Mouse (Mus musculus): ENCODE data around the gene Leng9. TPM values are rescaled to one million over a fixed set of nuclear protein-coding genes. Genes with fewer than 3 reads are reported as not detected.

Leng9 gene
- total and polyA plus RNA-seq, 2 experiments from 2014 or later, result 4.2 to 4.4 TPM

DNA sequence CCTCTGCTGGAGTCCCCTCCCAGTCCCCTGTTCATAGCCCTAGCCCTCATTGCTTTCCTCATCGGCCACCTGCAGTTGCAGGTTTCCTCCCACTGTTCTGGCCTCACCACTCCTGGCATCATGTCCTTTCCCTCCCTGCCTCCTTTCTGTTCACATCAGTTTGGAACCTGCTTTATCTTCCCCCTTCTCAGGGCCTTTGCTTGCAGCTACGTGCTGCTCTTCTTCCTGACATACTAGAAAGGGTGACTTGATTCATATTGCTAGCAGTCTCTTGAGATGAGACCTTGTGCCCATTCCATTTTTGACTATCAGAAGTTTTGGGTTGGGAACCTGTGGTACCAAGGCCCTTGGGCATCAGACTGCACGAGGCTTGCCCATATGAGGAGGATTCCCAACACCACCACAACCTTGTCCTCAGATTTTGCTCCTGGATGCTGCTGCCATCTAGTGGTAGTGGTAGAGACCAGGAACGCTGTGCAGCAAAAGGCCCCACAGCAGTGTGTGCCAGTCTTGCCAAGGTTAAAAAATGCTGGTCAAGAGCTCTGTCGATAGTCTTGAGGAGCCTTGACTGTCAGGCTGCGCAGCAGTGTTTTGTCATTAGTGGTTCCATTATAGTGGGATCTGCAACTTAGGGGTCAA lies 4.5 kb downstream of the Leng9 start:
- H3K4me2 ChIP-seq (ENCODE audit: low read depth, low read length), result no peak overlapping the region
- peaks cover 68% of the 10 kb centered on the region for H3K36me3 ChIP-seq (ENCODE audit: insufficient read depth, low read length)
- H3K4me1 ChIP-seq (ENCODE audit: insufficient read depth, low read length), result peaks cover 10% of the 10 kb centered on the region; the same call in 1 of the 2 replicates
- peak; percentile 60 for DNase-seq (ENCODE audit: low spot score)
- 68% methylated on average over 6 of the region's 6 CpGs for WGBS
- H3K9ac ChIP-seq (replicated peaks; ENCODE audit: low read length), result no peak overlapping the region
- H3K9me3 ChIP-seq (ENCODE audit: low read length), result no peaks in the 10 kb centered on the region
- no peak for ATAC-seq
- peak; percentile 79 for TF ChIP-seq CTCF (IDR thresholded peaks at IDR 0.05; ENCODE audit: low read depth)
- H3K27ac ChIP-seq, result no peak overlapping the region
- H3K27me3 ChIP-seq (ENCODE audit: insufficient read depth, low read length), result no peaks in the 10 kb centered on the region
- H3K4me3 ChIP-seq (ENCODE audit: low read length), result no peak overlapping the region

DNA sequence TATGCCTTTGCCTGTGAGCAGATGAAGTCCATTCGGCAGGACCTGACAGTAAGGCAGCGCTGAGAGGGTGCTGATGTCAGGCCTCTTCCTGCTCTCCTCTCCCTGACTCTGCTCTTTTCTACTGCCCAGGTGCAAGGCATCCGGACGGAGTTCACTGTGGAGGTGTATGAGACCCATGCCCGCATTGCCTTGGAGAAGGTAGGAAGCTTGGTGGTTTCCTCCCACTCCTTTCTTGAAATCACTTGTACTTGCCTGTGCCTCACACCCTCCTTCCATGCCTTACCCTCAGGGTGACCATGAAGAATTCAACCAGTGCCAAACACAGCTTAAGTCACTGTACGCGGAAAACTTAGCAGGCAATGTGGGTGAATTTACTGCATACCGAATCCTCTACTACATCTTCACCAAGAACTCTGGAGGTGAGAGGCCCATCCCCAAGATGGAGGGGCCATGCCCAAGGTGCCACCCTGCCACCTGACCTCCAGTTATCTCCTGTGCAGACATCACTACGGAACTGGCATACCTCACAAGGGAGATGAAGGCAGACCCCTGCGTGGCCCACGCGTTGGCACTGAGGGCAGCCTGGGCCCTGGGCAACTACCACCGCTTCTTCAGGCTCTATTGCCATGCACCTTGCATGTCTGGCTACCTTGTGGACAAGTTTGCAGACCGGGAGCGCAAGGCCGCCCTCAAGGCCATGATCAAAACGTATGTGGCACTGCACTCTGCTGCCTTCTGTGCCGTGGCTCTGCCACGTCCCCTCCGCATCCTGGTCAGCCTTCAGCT lies 5.2 kb downstream of the Leng9 start:
- no peak overlapping the region for H3K9ac ChIP-seq (replicated peaks; ENCODE audit: low read length)
- TF ChIP-seq CTCF (IDR thresholded peaks at IDR 0.05; ENCODE audit: low read depth), result no peak
- H3K9me3 ChIP-seq (ENCODE audit: low read length), result no peaks in the 10 kb centered on the region
- no peak overlapping the region for H3K27ac ChIP-seq
- no peak overlapping the region for H3K4me3 ChIP-seq (ENCODE audit: low read length)
- DNase-seq (ENCODE audit: low spot score) (no peak), ATAC-seq (no peak)
- H3K36me3 ChIP-seq (ENCODE audit: insufficient read depth, low read length), result peaks cover 75% of the 10 kb centered on the region
- H3K27me3 ChIP-seq (ENCODE audit: insufficient read depth, low read length), result no peaks in the 10 kb centered on the region
- no peak overlapping the region for H3K4me2 ChIP-seq (ENCODE audit: low read depth, low read length)
- 94% methylated on average over 20 of the region's 20 CpGs for WGBS
- 0 out of 2 replicates have a peak, but pooled peaks cover 8% of the 10 kb centered on the region for H3K4me1 ChIP-seq (ENCODE audit: insufficient read depth, low read length)

DNA sequence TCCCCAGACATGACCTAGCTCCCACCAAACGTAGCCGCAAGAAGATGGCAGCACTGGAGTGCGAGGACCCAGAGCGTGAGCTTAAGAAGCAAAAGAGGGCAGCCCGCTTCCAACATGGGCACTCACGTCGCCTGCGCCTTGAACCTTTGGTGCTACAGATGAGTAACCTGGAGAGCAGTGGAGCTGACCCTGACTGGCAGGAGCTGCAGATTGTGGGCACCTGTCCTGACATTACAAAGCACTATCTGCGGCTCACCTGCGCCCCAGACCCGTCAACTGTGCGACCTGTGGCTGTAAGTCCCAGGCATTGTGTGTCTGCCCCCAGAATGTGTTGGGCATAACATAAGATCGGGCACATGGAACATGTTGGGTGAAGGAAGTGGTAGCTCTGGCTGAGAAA lies 6.1 kb downstream of the Leng9 start:
- 97% methylated on average over 13 of the region's 13 CpGs for WGBS
- no peak for TF ChIP-seq CTCF (IDR thresholded peaks at IDR 0.05; ENCODE audit: low read depth)

DNA sequence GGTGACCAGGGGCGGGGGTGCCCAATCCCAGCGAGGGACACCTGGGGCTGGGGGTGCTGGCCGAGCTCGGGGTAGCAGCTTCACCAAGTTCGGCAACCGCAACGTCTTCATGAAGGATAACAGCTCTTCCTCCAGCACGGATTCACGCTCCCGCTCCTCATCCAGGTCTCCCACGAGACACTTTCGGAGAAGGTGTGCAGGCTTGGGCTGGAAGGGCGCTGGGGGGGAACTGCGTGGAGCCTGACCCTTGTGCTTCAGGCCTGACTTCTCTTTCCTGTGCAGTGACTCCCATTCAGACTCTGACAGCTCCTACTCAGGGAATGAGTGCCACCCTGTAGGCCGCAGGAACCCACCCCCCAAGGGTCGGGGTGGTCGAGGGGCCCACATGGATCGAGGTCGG lies 6.7 kb downstream of the Leng9 start:
- ATAC-seq (no peak), DNase-seq (ENCODE audit: low spot score) (no peak)
- no peak overlapping the region for H3K27ac ChIP-seq
- H3K9ac ChIP-seq (replicated peaks; ENCODE audit: low read length), result no peak overlapping the region
- no peak overlapping the region for H3K4me3 ChIP-seq (ENCODE audit: low read length)
- TF ChIP-seq CTCF (IDR thresholded peaks at IDR 0.05; ENCODE audit: low read depth), result no peak
- WGBS, result 94% methylated on average over 19 of the region's 19 CpGs
- H3K4me1 ChIP-seq (ENCODE audit: insufficient read depth, low read length), result 0 out of 2 replicates have a peak, but pooled peaks cover 5% of the 10 kb centered on the region
- no peaks in the 10 kb centered on the region for H3K9me3 ChIP-seq (ENCODE audit: low read length)
- H3K4me2 ChIP-seq (ENCODE audit: low read depth, low read length), result no peak overlapping the region
- peaks cover 85% of the 10 kb centered on the region for H3K36me3 ChIP-seq (ENCODE audit: insufficient read depth, low read length)
- no peaks in the 10 kb centered on the region for H3K27me3 ChIP-seq (ENCODE audit: insufficient read depth, low read length)

More for the DNA sequence above, 6.1 kb downstream of the Leng9 start:
- ATAC-seq (no peak), DNase-seq (ENCODE audit: low spot score) (no peak)
- H3K9ac ChIP-seq (replicated peaks; ENCODE audit: low read length), result no peak overlapping the region
- H3K36me3 ChIP-seq (ENCODE audit: insufficient read depth, low read length), result peaks cover 85% of the 10 kb centered on the region
- no peak overlapping the region for H3K4me3 ChIP-seq (ENCODE audit: low read length)
- H3K27me3 ChIP-seq (ENCODE audit: insufficient read depth, low read length), result no peaks in the 10 kb centered on the region
- H3K4me2 ChIP-seq (ENCODE audit: low read depth, low read length), result no peak overlapping the region
- no peak overlapping the region for H3K27ac ChIP-seq
- no peaks in the 10 kb centered on the region for H3K9me3 ChIP-seq (ENCODE audit: low read length)
- H3K4me1 ChIP-seq (ENCODE audit: insufficient read depth, low read length), result 0 out of 2 replicates have a peak, but pooled peaks cover 8% of the 10 kb centered on the region

DNA sequence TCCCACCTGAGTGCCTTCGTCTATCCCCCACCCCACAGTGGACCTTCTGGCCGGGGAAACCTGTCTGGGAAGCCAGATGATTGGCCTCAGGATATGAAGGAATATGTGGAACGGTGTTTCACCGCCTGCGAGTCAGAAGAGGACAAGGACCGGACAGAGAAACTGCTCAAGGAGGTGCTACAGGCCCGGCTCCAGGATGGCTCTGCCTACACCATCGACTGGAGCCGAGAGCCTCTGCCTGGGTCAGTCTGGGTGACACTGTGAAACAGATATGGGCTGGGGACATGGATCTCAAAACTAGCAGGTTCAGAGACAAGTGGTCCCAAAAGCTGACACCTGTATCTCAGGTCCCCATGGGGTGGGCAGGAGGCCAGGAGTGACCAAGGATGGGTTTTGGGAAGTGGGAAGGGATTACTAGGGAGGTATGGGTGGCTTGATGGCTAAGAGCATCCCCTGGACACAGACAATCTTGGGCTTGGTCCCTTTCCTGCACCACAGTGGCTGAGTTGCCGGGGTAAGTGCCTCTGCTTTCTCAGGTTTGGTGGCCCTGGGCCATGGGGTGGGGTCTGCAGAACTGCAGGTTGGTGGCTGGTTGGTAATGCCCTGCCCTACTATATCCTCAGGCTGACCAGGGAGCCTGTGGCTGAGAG lies 7.3 kb downstream of the Leng9 start:
- Histone ChIP-seq H3K9ac (replicated peaks; ENCODE audit: low read length) (no peak overlapping the region), H3K4me3 (ENCODE audit: low read length) (no peak overlapping the region), H3K9me3 (ENCODE audit: low read length) (no peaks in the 10 kb centered on the region), H3K4me2 (ENCODE audit: low read depth, low read length) (no peak overlapping the region), H3K36me3 (ENCODE audit: insufficient read depth, low read length) (peaks cover 85% of the 10 kb centered on the region), H3K27ac (no peak overlapping the region), H3K27me3 (ENCODE audit: insufficient read depth, low read length) (no peaks in the 10 kb centered on the region), H3K4me1 (ENCODE audit: insufficient read depth, low read length) (peaks cover 4% of the 10 kb centered on the region; the same call in 1 of the 2 replicates)
- ATAC-seq (no peak), DNase-seq (ENCODE audit: low spot score) (no peak)
- TF ChIP-seq CTCF (IDR thresholded peaks at IDR 0.05; ENCODE audit: low read depth), result no peak
- WGBS, result 93% methylated on average over 10 of the region's 10 CpGs

DNA sequence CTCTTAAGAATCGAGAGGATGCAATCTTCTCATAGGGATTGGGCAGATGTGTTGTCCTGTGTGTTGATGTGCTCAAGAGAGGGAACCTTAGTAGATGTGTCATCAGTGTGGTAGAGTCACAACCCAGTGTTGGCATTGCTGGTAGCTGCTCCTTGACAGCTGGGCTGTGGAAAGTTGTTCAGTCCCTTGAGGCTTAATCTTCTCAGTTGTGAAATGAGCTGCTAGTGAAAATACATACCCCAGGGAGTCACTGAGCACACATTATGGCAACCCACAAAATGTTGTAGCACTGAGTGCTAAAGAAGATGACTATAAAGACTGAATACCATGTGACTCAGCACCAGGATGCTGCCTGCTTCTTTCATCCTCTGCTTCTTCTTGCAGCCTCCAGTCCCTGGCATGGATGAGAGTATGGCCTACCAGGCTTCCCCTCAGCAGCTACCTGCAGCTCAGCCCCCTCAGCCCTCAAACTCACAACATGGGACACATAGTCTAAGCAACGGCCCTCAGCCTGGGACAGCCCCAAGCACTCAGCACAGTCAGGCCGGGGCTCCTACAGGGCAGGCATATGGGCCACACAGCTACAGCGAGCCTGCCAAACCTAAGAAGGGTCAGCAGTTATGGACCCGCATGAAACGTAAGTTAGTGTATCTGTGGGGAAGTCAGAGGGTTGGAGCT lies 8.4 kb downstream of the Leng9 start:
- Histone ChIP-seq H3K27ac (no peak overlapping the region), H3K9me3 (ENCODE audit: low read length) (no peaks in the 10 kb centered on the region), H3K27me3 (ENCODE audit: insufficient read depth, low read length) (no peaks in the 10 kb centered on the region), H3K4me2 (ENCODE audit: low read depth, low read length) (no peak overlapping the region), H3K4me3 (ENCODE audit: low read length) (no peak overlapping the region), H3K4me1 (ENCODE audit: insufficient read depth, low read length) (peaks cover 9% of the 10 kb centered on the region; the same call in 1 of the 2 replicates), H3K9ac (replicated peaks; ENCODE audit: low read length) (no peak overlapping the region), H3K36me3 (ENCODE audit: insufficient read depth, low read length) (peaks cover 77% of the 10 kb centered on the region)
- DNase-seq (ENCODE audit: low spot score) (no peak), ATAC-seq (no peak)
- 91% methylated on average over 6 of the region's 6 CpGs for WGBS
- no peak for TF ChIP-seq CTCF (IDR thresholded peaks at IDR 0.05; ENCODE audit: low read depth)
